ENCODE assay signal across 14 mouse cellular contexts in genomic region chr16:31029739-31030485, GRCm38 (mm10). TPM values are rescaled to one million over a fixed set of nuclear protein-coding genes. Genes with fewer than 3 reads are reported as not detected.
DNase-seq lines count a peak whose midpoint lies in the region; ATAC-seq and TF ChIP-seq lines count a peak whose summit lies in the region.
"Had no signal": no experiment of that assay in that cellular context is flagged by ENCODE, and none has a peak within 500 bp of the region (broad histone marks: within the 10 kb centered on the region; RNA-seq: fewer than 3 reads in every experiment).

No protein-coding gene starts in this region.

- no peak overlapping the region for H3K4me2 ChIP-seq in liver, embryonic 15.5 days
- H3K4me2 ChIP-seq in intestine, postnatal 0 days (replicated peaks; ENCODE audit: low read depth) = no peak overlapping the region

- H3K4me1 ChIP-seq in heart, embryonic 10.5 days = peaks cover 46% of the 10 kb centered on the region
- peaks cover 42% of the 10 kb centered on the region for H3K4me1 ChIP-seq in bone marrow macrophage, adult 2 months (ENCODE audit: control insufficient read depth, insufficient read depth, low read length)
- peaks cover 11% of the 10 kb centered on the region for H3K4me1 ChIP-seq in liver, embryonic 15.5 days (replicated peaks)
- H3K4me1 ChIP-seq in intestine, postnatal 0 days (replicated peaks; ENCODE audit: control insufficient read depth, insufficient read depth, low read length) = no peaks in the 10 kb centered on the region

- H3K27me3 ChIP-seq in heart, embryonic 10.5 days (ENCODE audit: insufficient read depth, poor library complexity, severe bottlenecking) = no peaks in the 10 kb centered on the region
- H3K27me3 ChIP-seq in liver, embryonic 15.5 days = no peaks in the 10 kb centered on the region
- H3K27me3 ChIP-seq in intestine, postnatal 0 days (replicated peaks; ENCODE audit: control insufficient read depth, insufficient read depth, low read length) = no peaks in the 10 kb centered on the region
- H3K27me3 ChIP-seq: Patski had no signal

- 57% methylated on average over 11 of the region's 11 CpGs for WGBS in heart, embryonic 10.5 days
- WGBS in liver, embryonic 15.5 days (ENCODE audit: insufficient replicate concordance) = 45% methylated on average over 11 of the region's 11 CpGs
- WGBS in intestine, postnatal 0 days = 67% methylated on average over 11 of the region's 11 CpGs

- H3K27ac ChIP-seq in heart, embryonic 10.5 days = peak overlapping the region; percentile 57; the same call in 1 of the 2 replicates
- peak overlapping the region; percentile 72; the same call in 1 of the 2 replicates for H3K27ac ChIP-seq in layer of hippocampus, adult 2 months
- peak overlapping the region; percentile 81 for H3K27ac ChIP-seq in bone marrow macrophage, adult 2 months (ENCODE audit: insufficient read depth, low read depth, low read length)
- H3K27ac ChIP-seq in liver, embryonic 15.5 days (replicated peaks) = peak overlapping the region; percentile 42; the same call in 1 of the 2 replicates
- no peak overlapping the region for H3K27ac ChIP-seq in intestine, postnatal 0 days (ENCODE audit: low read depth, low read length)

- DNase-seq in heart, embryonic 10.5 days (ENCODE audit: low spot score) = no peak
- no peak for DNase-seq in heart, postnatal 10 days
- no peak for DNase-seq in layer of hippocampus, adult 2 months (ENCODE audit: low spot score in 2 of 2)
- DNase-seq in layer of hippocampus, postnatal 10 days (ENCODE audit: low spot score in 2 of 2) = no peak
- DNase-seq in cerebellum, adult 9-11 months = no peak
- DNase-seq: adrenal gland, postnatal 14 days; cerebellum, adult 8-10 months; layer of hippocampus, postnatal 36 days; lung, adult 18-20 months; right cerebral cortex, postnatal 25 days had no signal

- no peak for TF ChIP-seq CTCF in layer of hippocampus, adult 2 months (conservative IDR thresholded peaks at IDR 0.05)
- TF ChIP-seq CTCF in bone marrow macrophage, adult 2 months (IDR thresholded peaks at IDR 0.05; ENCODE audit: low read depth, low read length) = no peak
- TF ChIP-seq CTCF in intestine, postnatal 0 days (IDR thresholded peaks at IDR 0.05; ENCODE audit: low read depth) = no peak

- no peak for TF ChIP-seq POLR2A in bone marrow macrophage, adult 2 months (IDR thresholded peaks at IDR 0.05; ENCODE audit: borderline replicate concordance, low read depth, low read length)

- no peak overlapping the region for H3K9ac ChIP-seq in liver, embryonic 15.5 days
- no peak overlapping the region for H3K9ac ChIP-seq in intestine, postnatal 0 days (ENCODE audit: low read depth, low read length)

- H3K9me3 ChIP-seq in heart, embryonic 10.5 days = no peaks in the 10 kb centered on the region
- H3K9me3 ChIP-seq in liver, embryonic 15.5 days (replicated peaks) = no peaks in the 10 kb centered on the region
- no peaks in the 10 kb centered on the region for H3K9me3 ChIP-seq in intestine, postnatal 0 days (ENCODE audit: control insufficient read depth)

- H3K4me3 ChIP-seq in heart, embryonic 10.5 days = no peak overlapping the region
- no peak overlapping the region for H3K4me3 ChIP-seq in layer of hippocampus, adult 2 months
- H3K4me3 ChIP-seq in bone marrow macrophage, adult 2 months (ENCODE audit: insufficient read depth, low read length) = no peak overlapping the region
- H3K4me3 ChIP-seq in liver, embryonic 15.5 days (replicated peaks) = no peak overlapping the region
- H3K4me3 ChIP-seq in intestine, postnatal 0 days (ENCODE audit: low read depth, low read length) = no peak overlapping the region

- intact Hi-C loops in heart, postnatal 10 days (cut with DNase I) = loop anchor here (2.0 kb wide), 1 partner anchor 37 kb away; no protein-coding TSS in a partner anchor

- H3K36me3 ChIP-seq in heart, embryonic 10.5 days = no peaks in the 10 kb centered on the region
- no peaks in the 10 kb centered on the region for H3K36me3 ChIP-seq in liver, embryonic 15.5 days (replicated peaks)
- no peaks in the 10 kb centered on the region for H3K36me3 ChIP-seq in intestine, postnatal 0 days (ENCODE audit: control insufficient read depth, insufficient read depth)

- ATAC-seq in liver, embryonic 15.5 days (ENCODE audit: insufficient read depth) = no peak
- no peak for ATAC-seq in intestine, postnatal 0 days
- ATAC-seq: Patski had no signal

RNA-seq across cellular contexts. Expression of gene Xxylt1, which starts 51.3 kb away (rescaled TPM):
- polyA plus RNA-seq in heart, embryonic 10.5 days (2016; fragmentation: Nextera tagmentation; extraction: Ambion mirVana) = 11.8 and 15.0 TPM in 2 replicates
- 10 to 100 TPM; 15.8 to 17.6 TPM for total RNA-seq in heart, postnatal 10 days (2021)
- total RNA-seq in layer of hippocampus, adult 2 months (2021) = 10 to 100 TPM; 18.2 to 19.0 TPM
- 10 to 100 TPM; 21.8 to 22.6 TPM for total RNA-seq in layer of hippocampus, postnatal 10 days (2021)
- 12.5 and 12.7 TPM in 2 replicates for polyA plus RNA-seq in bone marrow macrophage, adult 2 months (2012; ENCODE audit: insufficient read depth, insufficient read length, missing spikeins)
- 1.7 and 1.8 TPM in 2 replicates for polyA plus RNA-seq in liver, embryonic 15.5 days (2015; fragmentation: Nextera tagmentation; extraction: Ambion mirVana)
- 14.3 and 17.1 TPM in 2 replicates for polyA plus RNA-seq in intestine, postnatal 0 days (2015; fragmentation: Nextera tagmentation; extraction: Ambion mirVana)
